Mouse (Mus musculus) midbrain, embryonic 14.5 days (tissue): ENCODE data around the gene Olfr1174-ps. TPM values are rescaled to one million over a fixed set of nuclear protein-coding genes. Genes with fewer than 3 reads are reported as not detected.

Experiments
- ATAC-seq: fragments of 200-750 bp; cut with Nextera tagmentation; 2 replicates; pipeline ENCODE4 v1.8.0; 2017; ENCODE audit warnings: moderate number of reproducible peaks, moderate library complexity; ENCODE audit not compliant: low FRiP score, low TSS enrichment
- DNase-seq: peaks from one replicate; pipeline ENCODE4 v3.0.0-alpha.2; 2015
- H3K27ac ChIP-seq: fragments of 300-500 bp; sonication (generic); replicated peaks from 2 replicates; pipeline ENCODE4 v1.5.1; 2014; ENCODE audit warnings: mild to moderate bottlenecking, low read depth, low read length, moderate library complexity
- H3K27me3 ChIP-seq: fragments of 300-500 bp; sonication (generic); 2 replicates; pipeline ENCODE4 v1.6.1; 2014; ENCODE audit warnings: low read length, control low read depth, mixed read lengths; ENCODE audit not compliant: control insufficient read depth, insufficient read depth
- H3K36me3 ChIP-seq: fragments of 300-500 bp; sonication (generic); 2 replicates; pipeline ENCODE4 v1.6.1; 2014; ENCODE audit warnings: low read length, control low read depth; ENCODE audit not compliant: control insufficient read depth, insufficient read depth
- H3K4me1 ChIP-seq: fragments of 300-500 bp; sonication (generic); 2 replicates; pipeline ENCODE4 v1.6.1; 2014; ENCODE audit warnings: mild to moderate bottlenecking, antibody characterized with exemption, low read length, control low read depth; ENCODE audit not compliant: control insufficient read depth, insufficient read depth
- H3K4me2 ChIP-seq: fragments of 300-500 bp; sonication (generic); 2 replicates; pipeline ENCODE4 v1.6.1; 2014; ENCODE audit warnings: mild to moderate bottlenecking, low read length, moderate library complexity
- H3K4me3 ChIP-seq: fragments of 300-500 bp; sonication (generic); replicated peaks from 2 replicates; pipeline ENCODE4 v1.5.1; 2014; ENCODE audit warnings: low read depth, low read length
- H3K9ac ChIP-seq: fragments of 300-500 bp; sonication (generic); replicated peaks from 2 replicates; pipeline ENCODE4 v1.6.1; 2014; ENCODE audit warnings: mild to moderate bottlenecking, low read length, moderate library complexity
- H3K9me3 ChIP-seq: fragments of 300-500 bp; sonication (generic); 2 replicates; pipeline ENCODE4 v1.6.1; 2016; ENCODE audit warnings: low read length, control low read depth, mixed read lengths; ENCODE audit not compliant: control insufficient read depth
- WGBS: fragments of 180-500 bp; shearing (Covaris S2); extraction: QIAGEN DNeasy Blood & Tissue Kit; methylation state at CpG from one replicate; pipeline ENCODE4 v1.1.7; 2014; 5-methylcytosine and 5-hydroxymethylcytosine counted together
- polyA plus RNA-seq: library from polyadenylated mRNA; unstranded; fragments of >200 nt; fragmentation: Nextera tagmentation; extraction: Ambion mirVana; gene quantifications from 2 replicates; pipeline ENCODE4 v1.2.1, GENCODE M21; 2014

The Olfr1174-ps gene
- polyA plus RNA-seq, result not detected in 2 replicates

DNA sequence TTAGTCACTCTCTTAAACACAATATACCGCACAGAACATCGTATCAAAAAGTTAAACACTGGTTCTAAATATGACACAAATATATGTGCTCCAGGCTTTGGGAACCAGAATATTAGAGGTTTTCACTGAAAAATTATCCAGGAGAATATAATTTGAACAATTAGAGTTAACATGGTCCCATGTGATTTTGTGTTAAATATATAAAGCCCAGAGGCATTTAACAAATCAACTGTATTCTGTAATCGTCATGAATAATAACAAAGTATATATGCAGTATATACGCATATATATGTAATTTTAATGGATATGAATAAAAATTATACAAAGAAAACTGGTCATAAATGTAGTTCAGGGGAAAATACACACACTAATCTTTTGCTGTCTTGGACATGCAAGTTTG is at the start of gene Olfr1174-ps:
Gene Olfr1174-ps, minus strand, starts transcription at position 101 of the 400 bp plus-strand sequence.
- WGBS, result 91% methylated on average over 4 of the region's 4 CpGs
- no peaks in the 10 kb centered on the region for H3K27me3 ChIP-seq
- no peak for DNase-seq

DNA sequence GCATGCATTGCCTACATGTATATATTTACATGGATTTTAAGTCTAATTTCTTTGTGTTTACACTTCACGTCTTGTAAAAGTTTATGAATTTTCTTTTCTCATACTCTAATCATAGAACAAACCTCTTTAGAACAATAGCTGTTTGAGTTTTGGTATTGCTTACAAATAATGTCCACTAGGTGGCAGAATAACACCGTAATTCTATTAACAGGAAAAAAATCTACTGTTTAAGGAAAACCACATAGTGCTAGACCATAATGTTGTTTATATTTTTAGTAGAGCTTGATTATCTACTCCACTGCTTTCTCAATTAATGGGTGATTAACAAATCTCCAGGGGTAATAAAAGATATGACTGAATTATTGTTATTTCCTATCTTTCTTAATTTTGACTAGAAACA is 41.4 kb upstream of the Olfr1174-ps start:
- WGBS, result 3% methylated on average over 2 of the region's 2 CpGs
- Histone ChIP-seq H3K4me2 (no peak overlapping the region), H3K36me3 (no peaks in the 10 kb centered on the region), H3K4me3 (no peak overlapping the region), H3K27me3 (no peaks in the 10 kb centered on the region), H3K9ac (no peak overlapping the region), H3K27ac (no peak overlapping the region), H3K9me3 (no peaks in the 10 kb centered on the region), H3K4me1 (no peaks in the 10 kb centered on the region)
- peak; percentile 86 for DNase-seq
- ATAC-seq, result peak; percentile 40; the same call in 1 of the 2 replicates

More for the DNA sequence above, at the start of gene Olfr1174-ps:
- no peak for ATAC-seq
- no peak within 1 kb of the TSS for H3K4me2 ChIP-seq
- no peak within 1 kb of the TSS for H3K27ac ChIP-seq
- H3K9me3 ChIP-seq, result no peaks in the 10 kb centered on the region
- no peak within 1 kb of the TSS for H3K4me3 ChIP-seq
- H3K4me1 ChIP-seq, result no peaks in the 10 kb centered on the region
- H3K36me3 ChIP-seq, result no peaks in the 10 kb centered on the region
- no peak within 1 kb of the TSS for H3K9ac ChIP-seq

DNA sequence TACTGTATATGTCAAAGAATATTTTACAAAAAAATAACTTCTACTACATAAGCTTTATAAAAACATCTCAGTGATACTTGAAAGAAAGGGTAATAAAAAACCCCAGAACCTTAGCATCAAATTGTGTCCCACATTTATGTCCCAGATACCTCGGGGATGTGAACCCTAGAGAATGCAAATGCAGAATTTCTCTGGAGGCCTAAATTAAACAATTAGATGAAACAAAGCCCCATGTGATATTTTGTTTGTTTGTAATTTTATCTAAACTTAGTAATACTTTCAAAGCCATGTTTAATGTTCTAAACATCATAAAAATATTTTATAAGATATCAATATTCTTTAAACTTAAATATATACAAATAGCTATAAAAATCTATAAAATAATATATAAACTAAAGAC is 31.5 kb upstream of the Olfr1174-ps start, which contains the start of gene Olfr1177-ps:
Gene Olfr1177-ps, minus strand, starts transcription at position 101 of the 400 bp plus-strand sequence.
- Histone ChIP-seq H3K4me3 (no peak within 1 kb of the TSS), H3K9ac (no peak within 1 kb of the TSS), H3K27ac (no peak within 1 kb of the TSS), H3K4me2 (no peak within 1 kb of the TSS), H3K9me3 (no peaks in the 10 kb centered on the region), H3K4me1 (no peaks in the 10 kb centered on the region), H3K27me3 (no peaks in the 10 kb centered on the region), H3K36me3 (no peaks in the 10 kb centered on the region)
- WGBS, result 76% methylated on average over 1 of the region's 1 CpGs
- ATAC-seq, result no peak
- no peak for DNase-seq

DNA sequence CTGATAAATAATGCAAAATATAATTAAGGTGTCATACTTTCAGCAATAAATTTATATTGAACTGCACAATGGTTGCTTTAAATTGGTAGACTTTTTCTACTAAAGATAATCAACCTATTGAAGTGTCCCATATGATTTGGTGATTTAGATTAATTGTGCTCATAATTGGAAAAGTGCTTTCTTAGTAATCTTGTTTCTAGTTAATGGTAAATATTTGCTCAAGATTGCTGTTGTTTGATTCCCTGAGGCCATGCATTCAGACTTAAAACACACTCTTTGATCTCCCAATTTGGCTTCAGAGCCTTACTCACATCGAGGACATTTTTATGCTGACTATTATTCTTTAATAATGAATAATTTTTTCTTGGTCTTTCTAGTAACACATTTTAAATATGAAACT is 21.5 kb upstream of the Olfr1174-ps start, which contains the start of gene Olfr1176:
Gene Olfr1176, plus strand, starts transcription at position 301 of the 400 bp plus-strand sequence.
- Histone ChIP-seq H3K4me3 (no peak within 1 kb of the TSS), H3K36me3 (no peaks in the 10 kb centered on the region), H3K4me2 (no peak within 1 kb of the TSS), H3K9me3 (no peaks in the 10 kb centered on the region), H3K4me1 (no peaks in the 10 kb centered on the region), H3K27ac (no peak within 1 kb of the TSS), H3K9ac (no peak within 1 kb of the TSS), H3K27me3 (no peaks in the 10 kb centered on the region)
- DNase-seq, result no peak
- no peak for ATAC-seq
- WGBS, result 78% methylated on average over 1 of the region's 1 CpGs

DNA sequence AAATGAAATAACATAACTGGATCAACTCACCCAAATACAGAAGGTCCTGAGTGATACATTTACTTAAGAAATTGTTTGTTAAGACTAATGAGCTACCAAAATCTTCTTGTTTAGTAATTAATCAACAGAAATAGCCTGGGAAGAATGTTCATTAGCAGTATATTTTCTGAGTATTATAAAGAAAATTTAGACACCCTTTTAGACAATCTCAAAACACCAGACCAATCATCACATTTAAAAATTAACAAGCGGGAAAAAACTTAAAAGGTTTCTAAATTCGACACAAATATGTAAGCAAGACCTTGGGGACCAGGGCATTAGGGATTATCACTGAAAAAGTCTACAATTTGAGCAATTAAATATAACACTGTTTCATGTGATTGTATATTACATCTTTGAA is 12.2 kb upstream of the Olfr1174-ps start, which contains the start of gene Olfr1175-ps:
Gene Olfr1175-ps, minus strand, starts transcription at position 101 of the 400 bp plus-strand sequence.
- no peak for DNase-seq
- ATAC-seq, result no peak
- WGBS, result 92% methylated on average over 2 of the region's 2 CpGs
- no peaks in the 10 kb centered on the region for H3K36me3 ChIP-seq
- no peaks in the 10 kb centered on the region for H3K4me1 ChIP-seq
- no peak within 1 kb of the TSS for H3K4me3 ChIP-seq
- H3K27me3 ChIP-seq, result no peaks in the 10 kb centered on the region
- no peaks in the 10 kb centered on the region for H3K9me3 ChIP-seq
- H3K4me2 ChIP-seq, result no peak within 1 kb of the TSS
- no peak within 1 kb of the TSS for H3K27ac ChIP-seq
- H3K9ac ChIP-seq, result no peak within 1 kb of the TSS

DNA sequence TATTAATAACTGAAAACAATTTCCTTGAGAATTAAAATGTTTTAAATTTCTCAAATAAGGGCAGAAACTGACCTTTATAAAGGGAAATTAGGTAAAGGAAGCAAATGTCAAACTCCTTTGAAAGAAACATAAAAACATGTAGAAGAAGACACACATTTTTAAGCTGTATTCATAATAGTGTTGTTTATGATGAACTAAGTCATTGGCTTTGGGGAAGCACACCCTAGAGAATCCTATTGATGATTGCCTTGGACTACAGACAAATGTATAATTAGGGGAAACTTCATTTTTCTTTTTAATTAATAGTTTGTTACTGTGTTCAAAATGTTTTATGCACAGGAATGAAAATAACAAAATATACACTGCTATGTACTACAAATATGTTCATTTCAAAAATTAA is 35.2 kb downstream of the Olfr1174-ps start, which contains the start of gene Olfr1173:
Gene Olfr1173, minus strand, starts transcription at position 101 of the 400 bp plus-strand sequence.
- H3K4me1 ChIP-seq, result no peaks in the 10 kb centered on the region
- no peak within 1 kb of the TSS for H3K27ac ChIP-seq
- H3K4me2 ChIP-seq, result no peak within 1 kb of the TSS
- ATAC-seq, result no peak
- no peaks in the 10 kb centered on the region for H3K9me3 ChIP-seq
- no peaks in the 10 kb centered on the region for H3K27me3 ChIP-seq
- H3K4me3 ChIP-seq, result no peak within 1 kb of the TSS
- H3K9ac ChIP-seq, result no peak within 1 kb of the TSS
- DNase-seq, result no peak
- H3K36me3 ChIP-seq, result no peaks in the 10 kb centered on the region

Other genes with a start within 250 kb of the Olfr1174-ps start
- not detected in 2 replicates for gene Olfr1163, start 243.3 kb downstream of the Olfr1174-ps start, polyA plus RNA-seq
- gene Olfr1164, start 221.2 kb downstream of the Olfr1174-ps start, polyA plus RNA-seq, result not detected in 2 replicates
- not detected in 2 replicates for gene Olfr1166, start 186.9 kb downstream of the Olfr1174-ps start, polyA plus RNA-seq
- gene Olfr1167, start 159.9 kb downstream of the Olfr1174-ps start, polyA plus RNA-seq, result not detected in 2 replicates
- gene Olfr1168, start 133.3 kb downstream of the Olfr1174-ps start, polyA plus RNA-seq, result not detected in 2 replicates
- not detected in 2 replicates for gene Olfr1170, start 86.8 kb downstream of the Olfr1174-ps start, polyA plus RNA-seq
- gene Olfr1173, start 35.3 kb downstream of the Olfr1174-ps start, polyA plus RNA-seq, result not detected in 2 replicates
- not detected in 2 replicates for gene Olfr1175-ps, start 12.1 kb upstream of the Olfr1174-ps start, polyA plus RNA-seq
- not detected in 2 replicates for gene Olfr1176, start 21.6 kb upstream of the Olfr1174-ps start, polyA plus RNA-seq
- gene Olfr1177-ps, start 31.4 kb upstream of the Olfr1174-ps start, polyA plus RNA-seq, result not detected in 2 replicates
- gene Olfr1178, start 71.9 kb upstream of the Olfr1174-ps start, polyA plus RNA-seq, result not detected in 2 replicates
- gene Olfr1179, start 91.3 kb upstream of the Olfr1174-ps start, polyA plus RNA-seq, result not detected in 2 replicates
- not detected in 2 replicates for gene Olfr1180, start 104.0 kb upstream of the Olfr1174-ps start, polyA plus RNA-seq
- not detected in 2 replicates for gene Olfr1181, start 111.0 kb upstream of the Olfr1174-ps start, polyA plus RNA-seq
- gene Gm13757, start 134.0 kb upstream of the Olfr1174-ps start, polyA plus RNA-seq, result not detected in 2 replicates
- not detected in 2 replicates for gene Olfr1183, start 139.7 kb upstream of the Olfr1174-ps start, polyA plus RNA-seq
- not detected in 2 replicates for gene Olfr1184, start 168.5 kb upstream of the Olfr1174-ps start, polyA plus RNA-seq
- gene Olfr1185-ps1, start 178.2 kb upstream of the Olfr1174-ps start, polyA plus RNA-seq, result not detected in 2 replicates
- not detected in 2 replicates for gene Olfr1186, start 203.4 kb upstream of the Olfr1174-ps start, polyA plus RNA-seq
- not detected in 2 replicates for gene Olfr1188, start 241.8 kb upstream of the Olfr1174-ps start, polyA plus RNA-seq